Mouse (Mus musculus) ovary, postnatal 14 days (tissue): Measurements from ENCODE around the gene Serpinb6a.
A peak's percentile ranks its signal among the peaks of the same experiment; 100 is the strongest.

Experiments
- DNase-seq: peaks from one replicate; pipeline ENCODE4 v3.0.0; 2022; ENCODE audit warnings: low spot score

Serpinb6a gene

GRCm38 (mm10) chr13:33906821-33907220 is 95.8 kb downstream of the Serpinb6a start:
- DNase-seq, result no peak

- no peak for DNase-seq
Observed at GRCm38 (mm10) chr13:33905176-33905954, 97.2 kb downstream of the Serpinb6a start, which contains the start of gene Serpinb6c. Gene Serpinb6c, minus strand, starts transcription at chr13:33905708.

- DNase-seq, result no peak
Observed at GRCm38 (mm10) chr13:33903290-33903689, 99.3 kb downstream of the Serpinb6a start.

GRCm38 (mm10) chr13:33894207-33894606 is 108.4 kb downstream of the Serpinb6a start:
- DNase-seq, result peak; percentile 14
